Mouse (Mus musculus): ENCODE measurements around the gene Lap3.

Lap3 gene

GRCm38 (mm10) chr5:45496042-45496441 lies 2.9 kb downstream of the Lap3 start:
- no peak for DNase-seq (ENCODE audit: low spot score in 2 of 2)

- DNase-seq (ENCODE audit: low spot score in 2 of 2) = no peak
Observed at GRCm38 (mm10) chr5:45496479-45496878, 3.3 kb downstream of the Lap3 start.

- no peak for DNase-seq (ENCODE audit: low spot score in 2 of 2)
Observed at GRCm38 (mm10) chr5:45496930-45497550, 3.9 kb downstream of the Lap3 start.

- no peak for DNase-seq (ENCODE audit: low spot score in 2 of 2)
Observed at GRCm38 (mm10) chr5:45497564-45497963, 4.4 kb downstream of the Lap3 start.

GRCm38 (mm10) chr5:45510071-45510470 lies 16.9 kb downstream of the Lap3 start:
- no peak for DNase-seq (ENCODE audit: low spot score in 2 of 2)

GRCm38 (mm10) chr5:45512908-45513307 lies 19.7 kb downstream of the Lap3 start:
- no peak for DNase-seq (ENCODE audit: low spot score in 2 of 2)

GRCm38 (mm10) chr5:45513511-45513910 lies 20.3 kb downstream of the Lap3 start:
- DNase-seq (ENCODE audit: low spot score in 2 of 2) = no peak

- DNase-seq (ENCODE audit: low spot score in 2 of 2) = no peak
Observed at GRCm38 (mm10) chr5:45514599-45514998, 21.4 kb downstream of the Lap3 start.

GRCm38 (mm10) chr5:45515151-45515743 lies 22.1 kb downstream of the Lap3 start:
- DNase-seq (ENCODE audit: low spot score in 2 of 2) = no peak

- DNase-seq (ENCODE audit: low spot score in 2 of 2) = peak; percentile 92 to 96
Observed at GRCm38 (mm10) chr5:45519960-45520808, 27.0 kb downstream of the Lap3 start, which contains the start of gene Med28. Gene Med28 (plus strand): TSS chr5:45520229.

GRCm38 (mm10) chr5:45520809-45521110 lies 27.6 kb downstream of the Lap3 start:
- no peak for DNase-seq (ENCODE audit: low spot score in 2 of 2)

- DNase-seq (ENCODE audit: low spot score in 2 of 2) = no peak
Observed at GRCm38 (mm10) chr5:45521601-45522000, 28.4 kb downstream of the Lap3 start.

GRCm38 (mm10) chr5:45525101-45525500 lies 31.9 kb downstream of the Lap3 start:
- no peak for DNase-seq (ENCODE audit: low spot score in 2 of 2)

GRCm38 (mm10) chr5:45526338-45526737 lies 33.2 kb downstream of the Lap3 start:
- no peak for DNase-seq (ENCODE audit: low spot score in 2 of 2)

- DNase-seq (ENCODE audit: low spot score in 2 of 2) = no peak
Observed at GRCm38 (mm10) chr5:45529696-45530095, 36.5 kb downstream of the Lap3 start.

- peak; percentile 43 to 65 for DNase-seq (ENCODE audit: low spot score in 2 of 2)
Observed at GRCm38 (mm10) chr5:45534319-45535098, 41.3 kb downstream of the Lap3 start.

GRCm38 (mm10) chr5:45535177-45535576 lies 42.0 kb downstream of the Lap3 start:
- no peak for DNase-seq (ENCODE audit: low spot score in 2 of 2)

- no peak for DNase-seq (ENCODE audit: low spot score in 2 of 2)
Observed at GRCm38 (mm10) chr5:45539502-45539901, 46.3 kb downstream of the Lap3 start.

- DNase-seq (ENCODE audit: low spot score in 2 of 2) = peak in 1 of 2 experiments; percentile 48
Observed at GRCm38 (mm10) chr5:45543374-45543773, 50.2 kb downstream of the Lap3 start.

- DNase-seq (ENCODE audit: low spot score in 2 of 2) = no peak
Observed at GRCm38 (mm10) chr5:45549586-45549985, 56.4 kb downstream of the Lap3 start.

All from cerebellum, postnatal 4 days (tissue).